Mouse (Mus musculus) kidney, adult 2 months (tissue): ENCODE measurements at regions not wholly inside any gene's neighbourhood (a gene's known extent, or its start where the extent isn't known, plus 50 kb on each side); places are given as distances from the start of the nearest gene placed in this dataset.

ENCODE experiments used
- CTCF ChIP-seq: fragments of 200-500 bp; conservative IDR thresholded peaks from 2 replicates; pipeline ENCODE4 v1.5.1; 2011; ENCODE audit warnings: low read depth, mild to moderate bottlenecking, control low read depth, low read length, moderate library complexity, mixed read lengths; ENCODE audit not compliant: insufficient read depth, insufficient read length
- POLR2A ChIP-seq: fragments of 200-500 bp; IDR thresholded peaks from one replicate; pipeline ENCODE4 v1.6.1; 2011; ENCODE audit warnings: low read depth, low read length, control low read depth

DNA sequence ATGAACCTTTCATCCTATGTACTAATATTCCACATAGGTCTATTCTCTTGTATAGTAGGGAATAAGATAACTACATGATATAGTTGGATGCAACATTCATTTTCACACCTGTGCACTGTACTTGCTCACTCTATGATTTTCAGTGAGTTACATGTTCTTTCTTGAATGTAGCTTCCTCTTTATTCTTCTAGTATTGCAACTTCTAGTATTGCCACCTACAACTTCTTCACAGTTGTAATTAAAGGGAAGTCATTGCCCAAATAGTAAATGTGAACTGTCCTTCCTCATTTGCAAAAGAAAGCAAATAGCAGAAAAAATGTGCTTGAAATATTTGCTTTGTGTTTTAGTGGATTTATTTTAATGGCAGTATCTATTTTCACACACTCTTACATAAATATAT is 330.9 kb upstream of the Akr1e1 start:
- TF ChIP-seq CTCF: no peak
- TF ChIP-seq POLR2A: no peak
